Mouse (Mus musculus): ENCODE measurements around the gene Kptn.

GRCm38 (mm10) chr7:16102686-16103226 lies 16.9 kb upstream of the Kptn start:
- no peak for TF ChIP-seq POLR2A (IDR thresholded peaks at IDR 0.05; ENCODE audit: insufficient read depth, low read depth, low read length)
- no peak for TF ChIP-seq CTCF (IDR thresholded peaks at IDR 0.05; ENCODE audit: insufficient read depth, low read depth, low read length)
